8 mouse cellular contexts compared by ENCODE assay signal in genomic region chr2:31770781-31771441, GRCm38 (mm10). TPM values are rescaled to one million over a fixed set of nuclear protein-coding genes. Genes with fewer than 3 reads are reported as not detected.
A peak's percentile ranks its signal among the peaks of the same experiment; 100 is the strongest.
DNase-seq lines count a peak whose midpoint lies in the region; ATAC-seq and TF ChIP-seq lines count a peak whose summit lies in the region.

No protein-coding gene starts in this region.

- ATAC-seq in midbrain, embryonic 16.5 days, result no peak
- ATAC-seq in midbrain, embryonic 13.5 days, result no peak
- peak; percentile 51 for ATAC-seq in kidney, embryonic 14.5 days (ENCODE audit: low FRiP score, low TSS enrichment)

- 0 out of 2 replicates have a peak overlapping the region, but pooled peaks have one; percentile 9 for H3K27ac ChIP-seq in midbrain, embryonic 16.5 days (ENCODE audit: low read length)
- H3K27ac ChIP-seq in midbrain, embryonic 13.5 days, result no peak overlapping the region; the same call in 1 of the 2 replicates
- peak overlapping the region; percentile 36 for H3K27ac ChIP-seq in cortical plate, adult 2 months (ENCODE audit: insufficient read depth, low read length)
- peak overlapping the region; percentile 51 for H3K27ac ChIP-seq in kidney, embryonic 14.5 days (ENCODE audit: low read depth, low read length)
- peak overlapping the region; percentile 20; the same call in 1 of the 2 replicates for H3K27ac ChIP-seq in thymus, adult 2 months (ENCODE audit: control insufficient read depth, insufficient read depth, low read length)

- H3K4me1 ChIP-seq in midbrain, embryonic 16.5 days (ENCODE audit: control insufficient read depth, insufficient read depth, low read length), result peaks cover 17% of the 10 kb centered on the region; the same call in 1 of the 2 replicates
- H3K4me1 ChIP-seq in midbrain, embryonic 13.5 days (replicated peaks), result peaks cover 43% of the 10 kb centered on the region
- peaks cover 7% of the 10 kb centered on the region for H3K4me1 ChIP-seq in cortical plate, adult 2 months (ENCODE audit: control insufficient read depth, insufficient read depth, low read length)
- H3K4me1 ChIP-seq in kidney, embryonic 14.5 days (ENCODE audit: control insufficient read depth, insufficient read depth, low read length), result peaks cover 51% of the 10 kb centered on the region
- peaks cover 27% of the 10 kb centered on the region for H3K4me1 ChIP-seq in thymus, adult 2 months (replicated peaks; ENCODE audit: control insufficient read depth, insufficient read depth, low read length)

- H3K36me3 ChIP-seq in midbrain, embryonic 16.5 days (ENCODE audit: control insufficient read depth, insufficient read depth, low read length), result no peaks in the 10 kb centered on the region
- H3K36me3 ChIP-seq in midbrain, embryonic 13.5 days, result peaks cover 4% of the 10 kb centered on the region
- no peaks in the 10 kb centered on the region for H3K36me3 ChIP-seq in kidney, embryonic 14.5 days (ENCODE audit: control insufficient read depth, insufficient read depth, low read length)
- H3K36me3 ChIP-seq in thymus, adult 2 months (ENCODE audit: control insufficient read depth, insufficient read depth, low read length), result no peaks in the 10 kb centered on the region

- no peak overlapping the region for H3K4me2 ChIP-seq in midbrain, embryonic 16.5 days (ENCODE audit: low read length)
- no peak overlapping the region for H3K4me2 ChIP-seq in midbrain, embryonic 13.5 days (replicated peaks)
- H3K4me2 ChIP-seq in kidney, embryonic 14.5 days (replicated peaks; ENCODE audit: low read depth, low read length), result no peak overlapping the region; the same call in 1 of the 2 replicates

- H3K9me3 ChIP-seq in midbrain, embryonic 16.5 days (replicated peaks; ENCODE audit: control insufficient read depth, low read length, poor library complexity, severe bottlenecking), result no peaks in the 10 kb centered on the region
- H3K9me3 ChIP-seq in midbrain, embryonic 13.5 days, result no peaks in the 10 kb centered on the region
- H3K9me3 ChIP-seq in kidney, embryonic 14.5 days (ENCODE audit: control insufficient read depth, low read length), result no peaks in the 10 kb centered on the region

- H3K27me3 ChIP-seq in midbrain, embryonic 16.5 days (ENCODE audit: control insufficient read depth, insufficient read depth, low read depth, low read length), result no peaks in the 10 kb centered on the region
- no peaks in the 10 kb centered on the region for H3K27me3 ChIP-seq in midbrain, embryonic 13.5 days
- H3K27me3 ChIP-seq in kidney, embryonic 14.5 days (ENCODE audit: control insufficient read depth, insufficient read depth, low read length), result no peaks in the 10 kb centered on the region
- no peaks in the 10 kb centered on the region for H3K27me3 ChIP-seq in thymus, adult 2 months (ENCODE audit: control insufficient read depth, insufficient read depth, low read length)

- TF ChIP-seq POLR2A in cortical plate, adult 2 months (IDR thresholded peaks at IDR 0.05; ENCODE audit: extremely low read depth, insufficient read depth, low read length), result no peak
- TF ChIP-seq POLR2A in thymus, adult 2 months (IDR thresholded peaks at IDR 0.05; ENCODE audit: control insufficient read depth, extremely low read depth, insufficient read depth, low read length, poor library complexity), result no peak

- 59% methylated on average over 7 of the region's 7 CpGs for WGBS in midbrain, embryonic 16.5 days
- WGBS in midbrain, embryonic 13.5 days, result 57% methylated on average over 7 of the region's 7 CpGs
- 14% methylated on average over 7 of the region's 7 CpGs for WGBS in kidney, embryonic 14.5 days
- 21% methylated on average over 7 of the region's 7 CpGs for WGBS in thymus, adult 2 months

- H3K9ac ChIP-seq in midbrain, embryonic 16.5 days (ENCODE audit: low read depth, low read length), result no peak overlapping the region
- H3K9ac ChIP-seq in midbrain, embryonic 13.5 days (replicated peaks), result no peak overlapping the region
- H3K9ac ChIP-seq in kidney, embryonic 14.5 days (ENCODE audit: low read depth, low read length), result no peak overlapping the region

- DNase-seq in heart, adult 9 months (ENCODE audit: low spot score in 2 of 2), result peak; percentile 92 to 94
- peak; percentile 71 for DNase-seq in lung, postnatal 14 days
- DNase-seq in thymus, adult 2 months, result peak; percentile 47
- DNase-seq in right cerebral cortex, postnatal 14 days, result no peak

- H3K4me3 ChIP-seq in midbrain, embryonic 16.5 days (ENCODE audit: low read depth, low read length), result no peak overlapping the region
- H3K4me3 ChIP-seq in midbrain, embryonic 13.5 days (replicated peaks), result no peak overlapping the region
- no peak overlapping the region for H3K4me3 ChIP-seq in cortical plate, adult 2 months (ENCODE audit: insufficient read depth, low read length)
- H3K4me3 ChIP-seq in kidney, embryonic 14.5 days (ENCODE audit: low read length), result no peak overlapping the region
- no peak overlapping the region for H3K4me3 ChIP-seq in thymus, adult 2 months (ENCODE audit: control insufficient read depth, insufficient read depth, low read length)

- TF ChIP-seq CTCF in cortical plate, adult 2 months (IDR thresholded peaks at IDR 0.05; ENCODE audit: extremely low read depth, insufficient read depth, low read length), result no peak
- TF ChIP-seq CTCF in thymus, adult 2 months (IDR thresholded peaks at IDR 0.05; ENCODE audit: borderline replicate concordance, control insufficient read depth, extremely low read depth, insufficient read depth, low read length, poor library complexity), result no peak

RNA-seq across cellular contexts. Expression of gene Qrfp, which starts 39.5 kb away (rescaled TPM):
- 0.14 and 0.18 TPM in 2 replicates for polyA plus RNA-seq in midbrain, embryonic 16.5 days (2015; fragmentation: Nextera tagmentation; extraction: Ambion mirVana)
- 0.06 and 0.12 TPM in 2 replicates for polyA plus RNA-seq in midbrain, embryonic 13.5 days (2015; fragmentation: Nextera tagmentation; extraction: Ambion mirVana)
- polyA plus RNA-seq in cortical plate, adult 2 months (2012; rRNA removed), result not detected in 2 replicates
- polyA plus RNA-seq in kidney, embryonic 14.5 days (2014; fragmentation: Nextera tagmentation; extraction: Ambion mirVana), result 0.09 TPM in 1 of 2 replicates, not detected in the other
- polyA plus RNA-seq in thymus, adult 2 months (2012; rRNA removed), result 0.51 and 0.73 TPM in 2 replicates
